Mouse (Mus musculus) erythroblast, embryonic 14.5 days (primary cell): Measurements from ENCODE around the gene Rab29.

Experiments used
- GATA1 ChIP-seq: IDR thresholded peaks from 2 replicates; pipeline ENCODE4 v1.6.1; 2012; ENCODE audit warnings: low read length, inconsistent platforms, mixed read lengths
- TAL1 ChIP-seq: IDR thresholded peaks from 3 replicates; pipeline ENCODE4 v1.6.1; 2012; ENCODE audit warnings: low read length, inconsistent platforms, mixed read lengths

- no peak for TF ChIP-seq GATA1
- no peak for TF ChIP-seq TAL1
Measured at GRCm38 (mm10) chr1:131919052-131919451, 52.0 kb downstream of the Rab29 start.
